Mouse (Mus musculus) frontal cortex, adult (tissue): ENCODE measurements around the gene Dyrk1b.
"Not testable (repeated sequence)": the region's sequence is repeated elsewhere in the genome, so short reads cannot be mapped to it uniquely, and the experiment has no call there.

Experiments
- ATAC-seq: cut with Nextera tagmentation; 2 replicates; pipeline ENCODE4 v1.9.2; 2017; ENCODE audit warnings: mild to moderate bottlenecking, moderate library complexity, mixed read lengths; ENCODE audit not compliant: low TSS enrichment

Dyrk1b gene

DNA sequence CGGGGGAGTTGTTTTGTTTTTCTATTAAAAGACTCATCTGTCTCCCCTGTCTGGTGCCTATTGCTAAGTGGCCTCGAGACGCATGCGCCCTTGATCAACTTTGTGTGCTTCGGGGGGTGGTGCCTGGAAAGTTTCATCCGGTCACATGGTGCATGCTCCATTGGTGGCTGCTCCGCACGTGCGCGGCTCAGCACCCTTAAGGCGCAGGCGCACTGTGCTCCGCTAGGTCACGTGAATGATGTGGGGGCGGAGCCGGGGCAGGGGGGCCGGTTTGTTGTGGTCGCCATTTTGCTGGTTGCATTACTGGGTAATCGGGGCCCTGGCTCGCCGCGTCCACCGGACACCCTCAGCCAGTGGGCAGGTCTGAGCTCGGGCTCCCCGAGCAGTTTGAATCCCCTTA is at the start of gene Dyrk1b:
TSS of gene Dyrk1b (plus strand) at position 242 of the 400 bp plus-strand sequence.
- peak; percentile 89 for ATAC-seq

GRCm38 (mm10) chr7:28137613-28138012 is 41.7 kb upstream of the Dyrk1b start:
- peak; percentile 76; the same call in 1 of the 2 replicates for ATAC-seq

DNA sequence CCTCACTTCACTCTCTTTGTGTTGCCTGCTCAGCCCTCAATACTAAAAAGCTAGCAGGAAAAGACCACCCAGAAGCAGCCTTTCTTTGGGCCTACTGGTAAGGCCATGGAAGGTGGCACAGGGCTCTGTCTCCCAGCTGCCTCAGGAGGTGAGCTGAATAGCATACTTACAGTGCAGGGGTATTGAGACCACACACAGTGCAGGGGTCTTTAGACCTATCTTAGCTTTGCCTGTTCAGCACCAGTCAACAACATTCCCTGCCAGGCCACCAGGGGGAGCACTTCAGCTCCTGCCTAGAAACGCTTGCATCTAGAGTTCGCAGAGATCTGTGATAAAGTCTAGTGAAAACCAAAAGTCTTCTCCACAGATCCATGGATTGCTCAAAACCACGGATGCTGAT is 31.0 kb upstream of the Dyrk1b start:
- ATAC-seq, result no peak; the same call in 1 of the 2 replicates

DNA sequence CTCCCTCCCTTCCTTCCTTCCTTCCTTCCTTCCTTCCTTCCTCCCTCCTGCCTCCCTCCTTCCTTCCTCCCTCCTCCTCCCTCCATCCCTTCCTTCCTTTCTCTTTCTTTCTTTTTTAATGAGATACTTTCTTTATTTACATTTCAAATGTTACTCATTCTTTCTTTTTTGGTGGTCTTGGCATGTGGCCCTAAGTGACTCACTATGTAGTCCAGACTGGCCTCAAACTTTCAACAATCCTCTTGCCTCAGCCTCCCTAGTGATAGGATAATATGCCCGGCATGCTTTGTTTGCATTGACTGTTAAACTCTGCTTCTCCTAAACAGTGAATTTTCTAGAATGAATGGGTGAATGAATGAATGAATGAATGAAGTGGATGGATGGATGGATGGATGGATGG is 29.4 kb upstream of the Dyrk1b start:
- ATAC-seq, result no peak

DNA sequence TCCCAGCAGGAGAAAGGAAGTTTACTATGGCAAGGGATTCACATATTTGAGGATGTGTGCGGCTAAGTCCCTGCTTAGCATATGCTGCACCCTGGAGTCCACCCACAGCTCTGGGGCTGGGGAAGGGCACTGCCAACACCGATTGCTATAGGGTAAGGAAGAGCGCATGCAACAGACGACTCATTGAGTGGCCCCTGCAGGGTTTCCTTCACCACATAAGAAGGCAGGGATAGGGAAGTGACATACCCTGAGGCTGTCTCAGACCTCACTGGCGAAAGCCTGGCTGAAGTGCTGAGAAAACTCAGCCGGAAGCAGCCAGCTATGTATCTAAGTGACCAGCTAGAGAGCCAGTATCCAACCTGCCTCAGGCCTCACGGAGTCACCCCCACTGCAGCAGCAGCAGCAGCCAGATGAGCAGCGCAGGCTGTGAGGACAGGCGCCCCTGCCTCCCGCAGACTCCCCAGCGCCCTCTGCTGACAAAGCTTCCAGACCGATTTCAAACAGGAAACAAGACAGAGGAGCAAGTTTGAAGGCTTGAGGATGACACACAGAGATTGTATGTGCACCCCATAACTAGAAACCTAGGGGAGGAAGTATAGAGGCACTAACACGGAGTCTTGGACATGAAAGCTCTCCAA is 27.6 kb upstream of the Dyrk1b start:
- peak; percentile 57; the same call in 1 of the 2 replicates for ATAC-seq

GRCm38 (mm10) chr7:28153595-28153994 is 25.7 kb upstream of the Dyrk1b start:
- not testable (repeated sequence) for ATAC-seq

DNA sequence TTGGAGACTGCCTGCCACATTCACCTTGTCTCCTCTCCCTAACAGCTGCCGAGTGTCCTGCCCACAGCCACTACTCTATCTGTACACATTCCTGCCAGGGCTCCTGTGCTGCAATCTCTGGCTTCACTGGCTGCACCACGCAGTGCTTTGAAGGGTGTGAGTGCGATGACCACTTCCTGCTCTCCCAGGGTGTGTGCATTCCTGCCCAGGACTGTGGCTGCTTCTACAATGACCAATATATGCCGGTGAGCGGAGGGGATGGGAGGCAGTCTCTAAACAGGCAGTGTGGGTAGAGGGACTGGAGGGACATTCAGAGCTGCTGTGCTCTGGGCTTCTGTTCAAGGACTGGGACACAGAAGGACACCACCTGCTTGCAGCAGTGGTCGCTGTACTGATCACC is 20.0 kb upstream of the Dyrk1b start:
- ATAC-seq, result no peak

DNA sequence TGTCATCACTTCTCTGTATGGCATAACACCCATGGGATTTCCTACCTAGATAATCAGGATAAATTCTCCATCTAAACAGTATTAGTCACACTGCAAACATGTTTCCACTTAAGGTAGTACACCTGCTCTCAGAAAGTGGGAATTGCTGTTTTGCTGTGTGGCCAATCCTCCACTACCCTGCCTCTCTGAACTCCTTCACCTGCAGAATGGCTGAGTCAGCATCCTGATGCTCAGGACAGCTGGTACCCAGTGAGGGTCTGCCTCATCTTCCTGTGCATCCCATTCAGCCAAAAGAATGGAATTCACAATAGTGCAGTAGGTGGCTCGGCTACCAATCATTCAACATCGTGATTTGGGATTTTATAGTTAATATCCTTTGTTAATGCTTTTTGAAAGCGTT is 19.4 kb upstream of the Dyrk1b start:
- ATAC-seq, result no peak

DNA sequence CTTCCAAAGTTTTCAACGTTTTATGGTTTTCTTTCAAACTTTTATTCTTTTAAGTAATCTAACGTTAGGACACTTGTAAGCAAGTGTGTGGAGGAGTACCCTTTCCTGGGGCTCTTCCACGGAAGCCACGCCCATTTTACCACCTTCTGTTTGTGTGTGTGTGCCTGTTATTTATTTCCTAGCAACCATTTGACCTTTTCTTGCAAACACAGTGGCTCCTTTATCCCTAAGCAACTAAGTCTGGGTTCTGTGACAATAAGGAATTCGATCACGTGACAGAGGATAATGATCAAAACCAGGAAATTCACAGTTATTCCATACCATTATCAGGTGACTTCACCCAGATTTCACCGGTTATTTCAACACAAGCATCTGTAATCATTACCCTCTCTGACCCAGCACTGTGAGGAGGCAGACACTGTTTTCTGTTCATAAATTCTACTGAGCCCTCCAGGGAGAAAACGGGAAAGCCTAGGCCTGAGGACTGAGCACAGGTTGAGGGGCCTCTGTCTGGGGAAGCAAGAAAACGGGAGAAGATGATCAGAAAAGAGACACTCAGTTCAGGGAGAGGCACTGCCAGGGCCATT is 18.0 kb upstream of the Dyrk1b start:
- no peak for ATAC-seq

DNA sequence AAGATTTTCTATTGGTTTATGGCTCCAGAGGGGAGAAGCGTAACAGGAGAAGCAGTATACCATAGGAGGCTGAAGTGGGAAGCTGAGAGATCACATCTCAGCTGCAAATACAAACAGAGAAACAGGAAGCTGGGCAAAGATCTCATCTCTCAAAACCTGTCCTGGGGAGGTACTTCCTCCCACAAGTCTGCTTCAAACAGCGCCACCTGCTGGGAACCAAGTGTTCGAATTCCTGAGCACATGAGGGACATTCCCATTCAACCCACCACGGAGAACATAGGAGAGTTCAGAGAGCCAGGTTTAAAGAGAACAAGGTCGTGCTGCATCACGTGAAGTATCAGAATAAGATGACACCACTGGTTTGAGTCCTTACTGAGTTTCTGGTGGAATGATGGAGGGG is 13.9 kb upstream of the Dyrk1b start:
- no peak for ATAC-seq

DNA sequence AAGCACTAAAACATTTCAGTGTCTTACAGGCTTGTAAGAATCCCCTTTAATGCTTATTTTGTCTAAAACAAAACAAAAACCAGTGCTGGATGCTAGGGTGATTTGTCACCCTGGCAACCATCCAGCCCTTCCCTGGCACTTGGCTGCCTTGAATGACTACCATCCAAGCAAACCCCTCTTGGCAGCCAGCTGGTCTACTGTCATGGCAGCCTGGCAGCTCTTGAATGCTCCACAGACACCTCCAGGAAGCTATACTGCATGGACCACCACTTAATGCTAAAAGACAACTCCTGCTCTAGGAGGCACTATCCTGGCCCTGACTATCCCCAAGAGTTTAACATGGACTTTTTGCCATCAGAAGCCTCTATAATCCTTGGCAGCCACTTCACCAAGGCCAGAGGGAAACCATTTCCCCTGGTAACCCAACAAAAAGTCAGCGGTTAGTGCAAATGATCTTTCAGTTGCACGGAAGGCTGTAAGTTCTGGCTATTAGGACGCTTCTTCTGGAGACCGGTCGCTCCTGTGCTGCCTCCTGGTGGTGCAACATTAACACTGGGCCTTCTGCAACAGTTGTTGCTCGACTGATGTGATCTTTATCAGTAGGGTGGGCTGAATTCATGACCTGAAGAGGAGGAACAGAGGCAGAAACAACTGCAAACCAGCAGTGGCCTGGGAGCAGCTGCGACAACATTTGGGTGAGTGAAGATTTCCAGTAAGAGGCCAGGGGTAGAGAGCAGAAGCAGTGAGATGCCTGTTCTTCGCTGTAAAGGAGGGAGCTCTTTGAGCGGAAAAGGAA is 10.8 kb upstream of the Dyrk1b start:
- peak; percentile 28; the same call in 1 of the 2 replicates for ATAC-seq

DNA sequence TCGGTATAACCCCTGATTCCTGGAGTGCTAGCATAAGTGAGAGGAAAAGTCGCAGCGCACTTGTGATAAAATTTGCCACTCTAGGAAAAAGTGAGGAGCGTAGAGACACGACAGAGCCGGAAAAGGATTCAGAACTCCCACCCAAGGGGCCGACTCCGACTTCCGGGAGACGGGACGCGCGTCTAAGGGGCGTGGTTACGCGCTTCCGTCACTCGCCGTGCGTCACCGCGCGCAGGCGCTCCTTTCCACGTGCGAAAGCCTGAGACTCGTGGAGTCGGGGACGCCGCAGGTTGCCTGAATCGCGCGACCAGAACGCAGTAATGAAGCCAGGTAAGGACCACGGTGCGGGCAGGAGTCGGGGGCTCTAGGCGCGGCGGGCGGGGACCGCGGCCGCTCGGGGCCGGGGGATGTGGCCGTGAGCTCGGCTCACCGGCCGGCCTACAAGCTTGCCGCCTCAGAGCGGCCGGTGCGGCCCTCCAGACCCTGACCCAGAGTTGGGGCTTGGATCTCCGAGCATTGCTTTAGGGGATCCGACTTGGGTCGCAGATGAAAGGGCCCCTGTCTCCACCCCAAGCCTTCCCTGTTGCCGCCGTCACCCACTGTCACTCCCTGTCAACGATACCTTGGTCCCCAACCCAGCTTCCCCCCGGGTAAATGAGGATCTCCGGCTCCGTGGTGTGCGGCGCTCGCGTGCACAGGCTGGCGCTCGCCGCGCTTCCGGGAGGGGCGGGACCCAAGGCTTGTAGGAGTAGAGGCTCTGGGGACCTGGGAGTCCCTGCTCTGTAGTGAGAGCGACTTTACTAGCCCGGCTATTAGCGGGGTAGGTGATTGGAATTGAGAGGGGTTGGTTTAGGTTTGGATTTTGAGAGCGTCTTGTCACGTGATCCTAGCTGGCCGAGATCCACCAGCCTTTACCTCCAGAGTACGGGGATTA is 9.5 kb upstream of the Dyrk1b start, which contains the start of gene Fbl:
TSS of gene Fbl (plus strand) at position 222 of the 934 bp plus-strand sequence.
- ATAC-seq, result peak; percentile 97

GRCm38 (mm10) chr7:28175358-28175757 is 3.9 kb upstream of the Dyrk1b start:
- no peak for ATAC-seq

DNA sequence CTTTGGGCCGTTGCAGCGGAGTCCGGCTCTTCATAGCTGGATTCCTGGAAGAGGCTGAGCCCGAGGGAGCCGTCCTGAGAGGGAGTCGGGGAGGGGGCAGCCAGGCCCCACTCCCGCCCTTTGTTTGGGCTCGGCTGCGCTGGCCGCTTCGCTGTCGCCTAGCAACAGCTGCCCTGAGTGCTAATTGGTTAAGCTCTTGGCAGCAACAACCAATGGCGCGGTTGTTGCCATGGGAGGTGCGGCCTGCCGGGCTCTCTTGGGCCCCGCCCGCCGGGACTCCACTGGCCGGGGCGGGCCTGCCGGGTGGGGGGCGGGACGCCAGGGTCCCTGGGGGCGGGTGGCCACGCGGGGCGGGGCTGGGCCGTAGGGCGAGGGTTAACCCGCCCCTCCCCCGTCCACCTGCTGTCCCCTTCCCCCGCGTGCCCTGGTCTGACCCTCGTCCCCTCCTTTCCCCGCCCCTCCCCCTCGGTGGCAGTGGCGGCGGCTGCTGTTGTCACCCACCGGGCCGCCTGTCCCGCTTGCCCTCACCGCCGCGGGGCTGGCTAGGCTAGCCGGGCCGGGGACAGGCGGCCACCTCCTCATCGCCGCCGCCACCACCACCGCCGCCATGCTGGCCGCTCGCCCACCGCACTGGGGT is 590 bp downstream of the Dyrk1b start:
- ATAC-seq, result peak; percentile 92

- ATAC-seq, result no peak
Measured at GRCm38 (mm10) chr7:28180890-28181289, 1.6 kb downstream of the Dyrk1b start.

DNA sequence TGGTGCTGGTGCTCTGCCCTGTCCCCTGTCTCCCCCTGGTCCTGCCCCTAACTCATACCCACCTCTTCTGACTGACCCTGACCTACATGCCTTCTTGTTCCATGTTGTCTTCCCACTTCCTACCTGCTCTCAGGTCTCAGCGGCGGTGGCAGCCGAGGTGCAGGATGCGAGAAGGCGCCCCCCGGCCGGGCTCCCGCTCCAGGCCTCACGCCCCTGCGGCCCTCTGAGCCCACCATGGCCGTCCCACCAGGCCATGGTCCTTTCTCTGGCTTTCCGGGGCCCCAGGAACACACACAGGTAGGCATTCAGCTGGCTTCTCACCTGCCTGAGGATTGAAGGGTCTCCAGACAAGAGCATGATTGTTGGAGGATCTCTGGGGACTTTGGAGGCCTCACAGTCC is 2.1 kb downstream of the Dyrk1b start:
- ATAC-seq, result no peak

- no peak for ATAC-seq
Measured at GRCm38 (mm10) chr7:28182320-28182719, 3.1 kb downstream of the Dyrk1b start.

- no peak for ATAC-seq
Measured at GRCm38 (mm10) chr7:28185884-28186283, 6.6 kb downstream of the Dyrk1b start.

GRCm38 (mm10) chr7:28186631-28187030 is 7.4 kb downstream of the Dyrk1b start:
- ATAC-seq, result no peak

DNA sequence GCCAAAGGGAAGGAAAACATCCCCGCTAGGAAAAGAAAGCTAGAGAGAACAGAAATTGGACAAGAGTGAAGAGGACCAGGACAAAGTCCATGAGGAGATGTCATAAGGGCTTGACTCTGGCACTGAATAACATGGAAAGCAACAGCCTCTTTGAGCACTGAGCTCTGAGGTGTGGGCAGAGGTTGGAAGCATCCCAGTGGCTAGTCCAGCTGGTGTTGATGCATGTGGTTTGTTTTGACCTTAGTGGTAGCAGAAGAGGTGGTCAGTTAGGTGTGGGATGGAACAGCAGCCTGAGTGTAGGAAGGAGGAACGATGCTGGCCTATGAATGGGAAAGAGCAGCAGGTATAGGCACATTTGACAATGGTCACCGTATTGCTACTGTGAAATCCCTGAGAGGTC is 12.2 kb downstream of the Dyrk1b start:
- no peak for ATAC-seq

- ATAC-seq, result no peak
Measured at GRCm38 (mm10) chr7:28191903-28192302, 12.6 kb downstream of the Dyrk1b start.
